Mouse (Mus musculus) heart, embryonic 16.5 days (tissue): ENCODE results near the gene Cks2. TPM values are rescaled to one million over a fixed set of nuclear protein-coding genes. Genes with fewer than 3 reads are reported as not detected.
"Not testable (repeated sequence)": the region's sequence is repeated elsewhere in the genome, so short reads cannot be mapped to it uniquely, and the experiment has no call there.

Experiments
- ATAC-seq: fragments of 200-750 bp; cut with Nextera tagmentation; replicated peaks from 2 replicates; pipeline ENCODE4 v1.8.0; 2017; ENCODE audit warnings: moderate number of reproducible peaks; ENCODE audit not compliant: insufficient read depth, low FRiP score; ENCODE audit errors: extremely low read depth
- H3K27ac ChIP-seq: fragments of 300-500 bp; sonication (generic); 2 replicates; pipeline ENCODE4 v1.5.1; 2014; ENCODE audit warnings: mild to moderate bottlenecking, low read length, control low read depth, moderate library complexity
- H3K27me3 ChIP-seq: fragments of 300-500 bp; sonication (generic); 2 replicates; pipeline ENCODE4 v1.6.1; 2014; ENCODE audit warnings: low read length, mixed read lengths; ENCODE audit not compliant: control insufficient read depth, insufficient read depth
- H3K36me3 ChIP-seq: fragments of 300-500 bp; sonication (generic); 2 replicates; pipeline ENCODE4 v1.6.1; 2014; ENCODE audit not compliant: control insufficient read depth, insufficient read depth
- H3K4me1 ChIP-seq: fragments of 300-500 bp; sonication (generic); 2 replicates; pipeline ENCODE4 v1.6.1; 2014; ENCODE audit warnings: low read length, mixed read lengths; ENCODE audit not compliant: control insufficient read depth, insufficient read depth
- H3K4me2 ChIP-seq: fragments of 300-500 bp; sonication (generic); 2 replicates; pipeline ENCODE4 v1.6.1; 2014; ENCODE audit warnings: low read depth, mild to moderate bottlenecking, control low read depth, low read length
- H3K4me3 ChIP-seq: fragments of 300-500 bp; sonication (generic); 2 replicates; pipeline ENCODE4 v1.5.1; 2014; ENCODE audit warnings: mild to moderate bottlenecking, control low read depth, low read length
- H3K9ac ChIP-seq: fragments of 300-500 bp; sonication (generic); 2 replicates; pipeline ENCODE4 v1.6.1; 2014; ENCODE audit warnings: low read length, control low read depth
- H3K9me3 ChIP-seq: fragments of 300-500 bp; sonication (generic); replicated peaks from 2 replicates; pipeline ENCODE4 v1.6.1; 2016; ENCODE audit warnings: low read length; ENCODE audit not compliant: control insufficient read depth
- WGBS: fragments of 180-500 bp; shearing (Covaris S2); extraction: QIAGEN DNeasy Blood & Tissue Kit; methylation state at CpG from one replicate; pipeline ENCODE4 v1.1.7; 2014; 5-methylcytosine and 5-hydroxymethylcytosine counted together
- polyA plus RNA-seq: library from polyadenylated mRNA; unstranded; fragments of >200 nt; fragmentation: Nextera tagmentation; extraction: Ambion mirVana; gene quantifications from 2 replicates; pipeline ENCODE4 v1.2.1, GENCODE M21; 2015

The Cks2 gene
- polyA plus RNA-seq, 1 experiment from 2014 or later, result 263 TPM

DNA sequence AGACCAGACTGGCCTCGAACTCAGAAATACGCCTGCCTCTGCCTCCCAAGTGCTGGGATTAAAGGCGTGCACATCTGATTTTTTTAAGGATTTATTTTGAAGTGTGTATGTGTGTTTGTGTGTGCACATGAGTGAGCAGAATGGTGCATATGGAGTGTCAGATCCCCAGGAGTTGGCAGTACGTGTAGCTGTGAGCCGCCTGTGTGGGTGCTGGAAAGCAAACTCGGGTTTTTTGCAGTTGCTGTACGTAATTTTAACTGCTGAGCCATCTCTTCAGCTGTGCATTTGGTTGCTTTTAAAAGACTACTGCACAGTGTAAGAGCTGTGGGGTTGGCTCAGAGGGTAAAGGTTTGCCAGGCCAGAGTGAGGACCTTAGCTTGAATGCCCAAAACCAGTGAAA is 14.5 kb downstream of the Cks2 start:
- Histone ChIP-seq H3K4me3 (no peak overlapping the region), H3K9ac (no peak overlapping the region), H3K9me3 (no peaks in the 10 kb centered on the region), H3K27me3 (no peaks in the 10 kb centered on the region), H3K36me3 (peaks cover 74% of the 10 kb centered on the region), H3K27ac (no peak overlapping the region), H3K4me2 (no peak overlapping the region), H3K4me1 (no peaks in the 10 kb centered on the region)
- 91% methylated on average over 7 of the region's 7 CpGs for WGBS
- ATAC-seq, result no peak

DNA sequence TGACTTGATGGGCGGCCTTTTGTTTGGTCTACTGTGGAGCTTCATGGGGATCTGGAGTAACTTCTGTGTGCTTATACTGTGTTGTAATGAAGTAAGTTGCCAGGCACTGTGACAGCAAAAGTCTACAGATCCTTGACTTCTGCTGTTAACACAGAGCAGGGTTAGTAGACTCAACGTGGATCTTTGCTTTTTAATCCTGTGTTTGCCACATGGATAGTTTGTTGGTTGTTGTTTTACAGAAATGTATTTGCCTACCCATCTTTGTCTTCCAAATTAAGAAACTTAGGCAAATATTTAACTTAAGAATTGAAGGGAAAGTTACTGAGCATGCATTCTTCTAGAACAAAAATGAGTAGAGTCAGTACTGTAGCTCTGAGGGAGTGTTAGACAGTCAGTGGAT is 18.5 kb downstream of the Cks2 start:
- Histone ChIP-seq H3K9me3 (no peaks in the 10 kb centered on the region), H3K36me3 (peaks cover 65% of the 10 kb centered on the region), H3K4me2 (no peak overlapping the region), H3K9ac (no peak overlapping the region), H3K4me1 (no peaks in the 10 kb centered on the region), H3K27ac (no peak overlapping the region), H3K4me3 (no peak overlapping the region), H3K27me3 (no peaks in the 10 kb centered on the region)
- 89% methylated on average over 2 of the region's 2 CpGs for WGBS
- ATAC-seq, result no peak

DNA sequence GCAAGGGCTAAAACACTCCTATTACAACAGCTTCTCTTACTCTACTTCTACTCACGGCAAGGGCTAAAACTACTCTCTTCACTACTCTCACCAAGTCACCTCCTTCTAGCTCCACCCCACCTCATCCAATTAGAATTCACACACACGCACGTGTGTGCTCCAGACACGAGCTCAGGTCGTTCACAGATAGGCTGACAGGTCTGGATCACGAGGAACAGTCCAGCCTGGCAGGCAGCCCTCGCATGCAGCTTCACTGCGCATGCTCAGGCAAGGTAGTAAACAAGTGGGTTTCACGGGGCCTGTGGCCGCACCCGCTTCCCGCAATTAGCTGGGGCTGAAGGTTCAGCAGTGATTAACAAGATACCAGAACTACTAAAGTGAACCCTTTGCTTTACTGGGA is 23.2 kb downstream of the Cks2 start:
- H3K36me3 ChIP-seq, result peaks cover 46% of the 10 kb centered on the region
- H3K4me1 ChIP-seq, H3K9me3 ChIP-seq, H3K9ac ChIP-seq, H3K27me3 ChIP-seq, H3K4me2 ChIP-seq, H3K27ac ChIP-seq, H3K4me3 ChIP-seq, ATAC-seq: not testable (repeated sequence)
- WGBS, result 83% methylated on average over 12 of the region's 12 CpGs

DNA sequence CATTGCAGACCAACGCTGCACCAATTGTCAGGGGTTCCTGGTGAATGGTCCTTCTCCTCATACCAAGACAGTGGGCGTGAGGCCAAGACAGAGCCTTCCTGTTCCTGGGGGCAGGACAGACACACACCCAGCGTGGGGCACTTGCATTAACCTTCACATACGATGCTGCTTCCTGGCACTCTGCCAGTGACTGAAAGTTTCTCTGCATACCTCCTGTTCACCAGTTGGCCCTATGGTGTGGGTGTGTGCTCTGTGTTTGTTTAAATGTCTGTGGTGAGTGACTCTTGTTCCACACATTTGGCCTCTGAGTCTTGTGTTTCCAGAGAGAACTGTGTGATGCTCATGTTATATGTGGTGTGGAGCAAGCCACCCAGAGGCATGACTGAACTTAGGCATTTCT is 31.6 kb downstream of the Cks2 start:
- WGBS, result 51% methylated on average over 4 of the region's 4 CpGs
- H3K9ac ChIP-seq, result no peak overlapping the region
- no peak for ATAC-seq
- no peaks in the 10 kb centered on the region for H3K9me3 ChIP-seq
- H3K4me2 ChIP-seq, result no peak overlapping the region
- H3K27ac ChIP-seq, result no peak overlapping the region
- peaks cover 67% of the 10 kb centered on the region for H3K36me3 ChIP-seq
- H3K27me3 ChIP-seq, result no peaks in the 10 kb centered on the region
- H3K4me1 ChIP-seq, result peaks cover 3% of the 10 kb centered on the region; the same call in 1 of the 2 replicates
- no peak overlapping the region for H3K4me3 ChIP-seq

DNA sequence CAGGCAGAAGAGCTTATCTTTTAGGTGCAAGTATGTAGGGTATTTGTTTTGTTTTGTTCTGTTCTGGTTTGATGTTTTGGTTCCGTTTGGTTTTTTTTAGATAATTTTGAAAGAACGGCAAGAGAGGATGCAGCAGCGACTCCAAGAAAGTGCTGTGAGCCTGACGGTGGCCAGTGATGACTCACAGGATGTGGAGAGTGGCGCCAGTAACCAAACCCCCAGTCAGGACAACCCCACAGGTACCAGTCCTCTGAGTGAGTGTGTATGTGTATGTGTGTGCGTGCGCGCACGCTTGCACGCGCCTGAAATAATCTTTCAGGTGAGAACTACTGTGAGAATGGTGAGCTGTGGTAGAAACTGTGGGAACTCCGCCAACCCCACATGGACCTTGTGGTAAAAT is 32.0 kb downstream of the Cks2 start:
- Histone ChIP-seq H3K36me3 (peaks cover 68% of the 10 kb centered on the region), H3K27ac (no peak overlapping the region), H3K4me2 (no peak overlapping the region), H3K9ac (no peak overlapping the region), H3K4me1 (peaks cover 3% of the 10 kb centered on the region; the same call in 1 of the 2 replicates), H3K9me3 (no peaks in the 10 kb centered on the region), H3K27me3 (no peaks in the 10 kb centered on the region), H3K4me3 (no peak overlapping the region)
- ATAC-seq, result no peak
- WGBS, result 88% methylated on average over 12 of the region's 12 CpGs

DNA sequence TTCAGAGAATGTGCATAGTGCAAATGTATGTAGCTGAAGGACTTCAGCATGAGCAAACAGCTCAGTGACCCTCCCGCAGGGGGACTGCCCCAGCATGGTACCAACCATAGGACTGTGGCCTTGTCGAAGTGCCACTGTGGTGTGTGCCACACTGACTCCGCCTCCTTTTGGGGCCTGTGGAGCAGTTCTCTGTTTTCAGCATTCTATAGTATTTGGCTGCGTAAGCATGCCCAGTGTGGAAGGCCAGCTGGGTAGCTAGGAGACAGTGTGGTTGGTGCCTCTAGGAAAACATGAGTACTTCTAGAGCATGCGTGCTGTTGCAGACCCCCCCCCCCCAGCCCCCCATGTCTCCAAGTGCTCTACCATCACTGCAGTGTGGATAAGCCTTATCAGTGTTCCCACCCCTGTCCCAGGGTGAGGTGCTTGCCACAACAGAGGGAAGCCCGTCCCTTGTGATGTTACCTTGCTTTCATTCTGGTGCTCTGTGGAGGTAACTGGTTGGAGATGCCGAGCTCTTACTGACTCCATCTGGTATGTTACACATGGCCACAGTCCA is 32.7 kb downstream of the Cks2 start:
- Histone ChIP-seq H3K9ac (no peak overlapping the region), H3K27ac (no peak overlapping the region), H3K4me3 (no peak overlapping the region), H3K4me2 (no peak overlapping the region), H3K27me3 (no peaks in the 10 kb centered on the region), H3K4me1 (peaks cover 3% of the 10 kb centered on the region; the same call in 1 of the 2 replicates), H3K36me3 (peaks cover 74% of the 10 kb centered on the region), H3K9me3 (no peaks in the 10 kb centered on the region)
- 88% methylated on average over 7 of the region's 7 CpGs for WGBS
- no peak for ATAC-seq

DNA sequence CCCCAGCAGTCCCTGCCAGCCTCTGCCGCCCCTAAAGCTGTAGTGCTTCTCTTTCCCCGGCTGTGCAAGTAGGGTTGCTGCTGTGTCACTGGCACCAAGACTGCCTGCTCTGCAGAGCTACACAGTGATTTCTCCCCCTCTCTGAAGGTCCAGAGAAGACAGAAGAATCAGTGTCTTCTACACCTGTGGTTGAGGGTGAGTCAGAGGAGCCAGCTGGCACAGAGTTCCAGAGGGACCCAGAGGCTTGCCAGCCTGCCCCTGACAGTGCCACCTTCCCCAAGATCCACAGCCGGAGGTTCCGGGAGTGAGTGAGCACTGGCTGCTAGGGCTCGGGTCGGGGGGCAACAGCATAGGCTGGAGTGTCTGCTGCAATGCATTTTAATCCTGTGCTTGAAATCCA is 33.7 kb downstream of the Cks2 start:
- Histone ChIP-seq H3K9ac (no peak overlapping the region), H3K36me3 (peaks cover 76% of the 10 kb centered on the region), H3K4me2 (no peak overlapping the region), H3K9me3 (no peaks in the 10 kb centered on the region), H3K27ac (no peak overlapping the region), H3K27me3 (no peaks in the 10 kb centered on the region), H3K4me1 (peaks cover 3% of the 10 kb centered on the region; the same call in 1 of the 2 replicates), H3K4me3 (no peak overlapping the region)
- ATAC-seq, result no peak
- 93% methylated on average over 6 of the region's 6 CpGs for WGBS

DNA sequence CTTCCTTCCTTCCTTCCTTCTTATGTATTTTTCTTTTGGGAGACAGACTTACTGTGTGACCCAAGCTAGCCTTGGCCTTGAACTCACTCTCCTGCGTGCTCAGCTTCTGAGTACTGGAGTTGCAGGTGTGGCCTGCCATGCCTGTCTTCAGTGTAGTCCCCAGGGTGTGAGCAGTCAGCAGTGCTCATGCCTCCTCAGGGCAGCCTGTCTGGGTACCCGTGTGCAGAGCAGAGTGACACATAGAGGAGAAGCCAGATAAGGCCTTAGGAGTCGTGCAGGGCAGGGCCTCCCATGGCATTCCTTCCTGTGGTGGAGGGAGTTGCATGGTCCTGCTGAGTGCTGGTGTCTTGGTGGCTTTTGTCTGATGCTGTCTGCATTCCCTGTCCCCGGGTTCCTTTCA is 34.3 kb downstream of the Cks2 start:
- Histone ChIP-seq H3K4me1 (peaks cover 3% of the 10 kb centered on the region; the same call in 1 of the 2 replicates), H3K4me3 (no peak overlapping the region), H3K9ac (no peak overlapping the region), H3K4me2 (no peak overlapping the region), H3K27me3 (no peaks in the 10 kb centered on the region), H3K27ac (no peak overlapping the region), H3K36me3 (peaks cover 73% of the 10 kb centered on the region), H3K9me3 (no peaks in the 10 kb centered on the region)
- peak; percentile 50 for ATAC-seq
- WGBS, result 38% methylated on average over 4 of the region's 4 CpGs

DNA sequence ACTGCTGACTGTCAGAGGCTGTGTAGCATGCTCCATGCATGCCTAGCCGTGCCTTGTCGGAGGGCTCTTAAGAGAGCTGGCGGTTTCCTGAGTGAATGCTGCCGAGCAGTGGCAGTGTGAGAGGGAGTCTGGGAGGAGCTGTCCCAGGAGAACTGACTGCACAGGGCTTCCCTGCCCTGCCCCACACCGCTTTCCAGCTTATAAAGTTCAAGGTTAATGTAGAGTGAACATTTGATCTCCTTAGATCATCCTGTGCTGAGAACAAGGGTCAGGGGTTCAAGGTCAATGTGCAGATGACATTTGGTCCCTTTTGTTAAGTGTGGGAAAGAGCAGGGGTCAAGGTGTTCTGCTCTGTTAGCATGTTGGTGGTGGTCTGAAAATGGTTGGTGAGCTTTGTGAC is 36.0 kb downstream of the Cks2 start:
- Histone ChIP-seq H3K36me3 (peaks cover 73% of the 10 kb centered on the region), H3K27me3 (no peaks in the 10 kb centered on the region), H3K4me1 (peaks cover 3% of the 10 kb centered on the region; the same call in 1 of the 2 replicates), H3K9me3 (no peaks in the 10 kb centered on the region), H3K9ac (no peak overlapping the region), H3K4me3 (no peak overlapping the region), H3K4me2 (no peak overlapping the region), H3K27ac (no peak overlapping the region)
- no peak for ATAC-seq
- WGBS, result 69% methylated on average over 5 of the region's 5 CpGs
